Mouse (Mus musculus) neural tube, embryonic 12.5 days (tissue): ENCODE data around the gene Golgb1. TPM values are rescaled to one million over a fixed set of nuclear protein-coding genes. Genes with fewer than 3 reads are reported as not detected.

ENCODE experiments used
- ATAC-seq: fragments of 200-750 bp; cut with Nextera tagmentation; 2 replicates; pipeline ENCODE4 v1.8.0; 2017; ENCODE audit warnings: low read depth, mild to moderate bottlenecking, moderate TSS enrichment, moderate library complexity; ENCODE audit not compliant: low FRiP score
- H3K27ac ChIP-seq: fragments of 300-500 bp; sonication (generic); 2 replicates; pipeline ENCODE4 v1.5.1; 2016
- H3K27me3 ChIP-seq: fragments of 300-500 bp; sonication (generic); replicated peaks from 2 replicates; pipeline ENCODE4 v1.6.1; 2016; ENCODE audit warnings: mild to moderate bottlenecking
- H3K36me3 ChIP-seq: fragments of 300-500 bp; sonication (generic); 2 replicates; pipeline ENCODE4 v1.6.1; 2016; ENCODE audit warnings: mild to moderate bottlenecking
- H3K4me1 ChIP-seq: fragments of 300-500 bp; sonication (generic); 2 replicates; pipeline ENCODE4 v1.6.1; 2016
- H3K4me2 ChIP-seq: fragments of 300-500 bp; sonication (generic); replicated peaks from 2 replicates; pipeline ENCODE4 v1.6.1; 2016; ENCODE audit warnings: mild to moderate bottlenecking
- H3K4me3 ChIP-seq: fragments of 300-500 bp; sonication (generic); 2 replicates; pipeline ENCODE4 v1.5.1; 2016
- H3K9ac ChIP-seq: fragments of 300-500 bp; sonication (generic); 2 replicates; pipeline ENCODE4 v1.6.1; 2016; ENCODE audit warnings: mild to moderate bottlenecking
- H3K9me3 ChIP-seq: fragments of 300-500 bp; sonication (generic); 2 replicates; pipeline ENCODE4 v1.6.1; 2016; ENCODE audit warnings: mild to moderate bottlenecking
- WGBS: fragments of 180-500 bp; shearing (Covaris S2); methylation state at CpG from one replicate; pipeline ENCODE4 v1.1.7; 2016; 5-methylcytosine and 5-hydroxymethylcytosine counted together
- polyA plus RNA-seq: library from polyadenylated mRNA; unstranded; fragments of >200 nt; fragmentation: Nextera tagmentation; extraction: Ambion mirVana; gene quantifications from 2 replicates; pipeline ENCODE4 v1.2.1, GENCODE M21; 2016

Golgb1 gene
- polyA plus RNA-seq, 1 experiment from 2014 or later = 75.9 TPM

- Histone ChIP-seq H3K36me3 (peaks cover 51% of the 10 kb centered on the region), H3K9ac (no peak overlapping the region), H3K27ac (no peak overlapping the region), H3K4me2 (no peak overlapping the region), H3K4me3 (no peak overlapping the region), H3K9me3 (no peaks in the 10 kb centered on the region), H3K27me3 (no peaks in the 10 kb centered on the region), H3K4me1 (no peaks in the 10 kb centered on the region)
- 95% methylated on average over 8 of the region's 8 CpGs for WGBS
- no peak for ATAC-seq
Measured at GRCm38 (mm10) chr16:36921067-36921613, 46.2 kb downstream of the Golgb1 start.

GRCm38 (mm10) chr16:36921980-36922379, 47.0 kb downstream of the Golgb1 start:
- Histone ChIP-seq H3K9ac (no peak overlapping the region), H3K4me3 (no peak overlapping the region), H3K4me1 (no peaks in the 10 kb centered on the region), H3K9me3 (no peaks in the 10 kb centered on the region), H3K4me2 (no peak overlapping the region), H3K27me3 (no peaks in the 10 kb centered on the region), H3K27ac (no peak overlapping the region), H3K36me3 (peaks cover 52% of the 10 kb centered on the region)
- ATAC-seq = no peak
- 95% methylated on average over 6 of the region's 6 CpGs for WGBS

- H3K27me3 ChIP-seq = no peaks in the 10 kb centered on the region
- H3K36me3 ChIP-seq = peaks cover 56% of the 10 kb centered on the region
- no peak overlapping the region for H3K4me3 ChIP-seq
- no peaks in the 10 kb centered on the region for H3K9me3 ChIP-seq
- no peaks in the 10 kb centered on the region for H3K4me1 ChIP-seq
- no peak overlapping the region for H3K4me2 ChIP-seq
- no peak overlapping the region for H3K27ac ChIP-seq
- no peak for ATAC-seq
- 93% methylated on average over 8 of the region's 8 CpGs for WGBS
- no peak overlapping the region for H3K9ac ChIP-seq
Measured at GRCm38 (mm10) chr16:36924312-36924711, 49.4 kb downstream of the Golgb1 start.

DNA sequence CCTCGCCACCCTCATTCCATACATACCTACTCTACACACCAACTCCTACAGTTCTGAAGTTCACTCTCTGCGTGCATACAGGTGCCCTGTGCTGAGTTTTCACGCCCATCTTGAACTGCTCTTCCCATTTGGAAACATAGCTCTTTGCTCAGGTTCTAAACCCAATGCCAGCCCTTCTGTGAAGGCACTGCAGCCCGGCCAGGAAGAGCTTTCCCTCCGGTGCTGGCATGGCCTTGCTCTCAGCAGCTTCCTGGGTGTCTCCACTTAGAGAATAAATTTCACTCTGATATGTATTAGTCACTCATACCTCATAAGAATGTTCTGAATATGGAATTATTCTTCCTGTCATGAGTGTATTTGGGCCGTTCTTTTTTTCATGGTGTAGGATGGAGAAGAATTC, 50.4 kb downstream of the Golgb1 start:
- H3K4me1 ChIP-seq = no peaks in the 10 kb centered on the region
- WGBS = 90% methylated on average over 6 of the region's 6 CpGs
- H3K4me3 ChIP-seq = no peak overlapping the region
- no peaks in the 10 kb centered on the region for H3K9me3 ChIP-seq
- no peaks in the 10 kb centered on the region for H3K27me3 ChIP-seq
- peaks cover 62% of the 10 kb centered on the region for H3K36me3 ChIP-seq
- no peak overlapping the region for H3K9ac ChIP-seq
- no peak overlapping the region for H3K27ac ChIP-seq
- no peak overlapping the region for H3K4me2 ChIP-seq
- ATAC-seq = no peak

DNA sequence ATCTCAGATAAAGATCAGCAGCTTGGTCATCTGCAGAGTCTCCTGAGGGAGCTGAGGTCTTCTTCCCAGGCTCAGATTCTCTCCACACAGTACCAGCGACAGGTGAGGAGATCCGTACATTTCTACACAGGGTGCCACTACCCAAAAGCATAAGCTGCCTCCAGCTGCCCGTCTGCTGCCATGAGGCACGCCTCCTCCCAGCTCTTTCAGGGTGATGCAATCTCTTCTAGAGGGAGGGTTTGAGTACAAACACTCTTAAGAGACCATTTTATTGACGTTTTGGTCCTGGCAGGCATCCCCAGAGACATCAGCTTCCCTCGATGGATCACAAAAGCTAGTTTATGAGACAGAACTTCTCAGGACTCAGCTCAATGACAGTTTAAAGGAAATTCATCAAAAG, 50.9 kb downstream of the Golgb1 start:
- no peaks in the 10 kb centered on the region for H3K9me3 ChIP-seq
- no peak overlapping the region for H3K4me3 ChIP-seq
- no peak overlapping the region for H3K4me2 ChIP-seq
- H3K27me3 ChIP-seq = no peaks in the 10 kb centered on the region
- peaks cover 60% of the 10 kb centered on the region for H3K36me3 ChIP-seq
- no peak for ATAC-seq
- H3K4me1 ChIP-seq = no peaks in the 10 kb centered on the region
- WGBS = 78% methylated on average over 6 of the region's 6 CpGs
- H3K9ac ChIP-seq = no peak overlapping the region
- no peak overlapping the region for H3K27ac ChIP-seq

DNA sequence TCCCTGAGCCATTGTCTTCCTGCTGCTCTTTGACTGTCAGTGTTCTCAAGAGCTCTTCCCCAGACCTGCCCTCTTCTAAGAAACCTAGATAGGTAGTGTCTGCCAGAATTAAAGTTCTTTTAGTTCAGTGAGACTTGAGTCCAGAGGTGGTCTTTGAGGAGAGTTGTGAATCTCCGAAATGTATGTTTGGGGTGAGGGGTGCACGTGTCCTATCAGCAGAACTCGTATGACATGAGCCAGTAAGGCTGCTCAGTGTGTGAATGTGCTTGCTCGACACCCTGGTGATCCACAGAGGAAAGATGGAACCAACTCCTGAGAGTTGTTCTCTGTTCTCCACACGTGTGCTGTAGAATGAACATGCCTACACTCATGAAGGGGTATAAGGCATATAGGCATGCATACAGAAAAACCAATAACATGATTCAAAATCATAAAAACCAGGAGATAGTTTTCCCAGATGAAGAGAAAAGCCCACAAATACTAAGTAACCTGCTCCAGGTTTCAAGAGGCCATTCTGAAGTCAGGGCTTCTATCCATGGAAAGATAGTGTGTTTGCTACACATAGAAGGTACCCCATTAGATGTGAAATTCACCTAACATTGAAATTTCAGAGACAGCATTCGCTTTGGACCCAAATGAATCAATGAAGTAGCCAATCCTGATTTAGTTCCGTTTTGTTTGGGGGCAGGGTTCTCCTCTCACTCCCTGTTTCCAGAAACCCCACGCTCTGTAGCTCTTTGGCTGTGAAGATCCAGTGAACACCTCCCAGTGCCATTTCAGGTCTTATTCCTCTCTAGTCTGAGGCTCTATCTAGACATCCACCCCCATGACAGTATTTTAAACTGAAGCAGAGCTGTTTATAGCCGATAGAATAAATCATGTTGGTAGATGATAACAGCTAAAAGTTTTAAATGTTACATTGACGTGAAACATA, 51.8 kb downstream of the Golgb1 start:
- WGBS = 94% methylated on average over 10 of the region's 10 CpGs
- Histone ChIP-seq H3K4me1 (no peaks in the 10 kb centered on the region), H3K27ac (no peak overlapping the region), H3K4me3 (no peak overlapping the region), H3K36me3 (peaks cover 68% of the 10 kb centered on the region), H3K4me2 (no peak overlapping the region), H3K9ac (no peak overlapping the region), H3K9me3 (no peaks in the 10 kb centered on the region), H3K27me3 (no peaks in the 10 kb centered on the region)
- ATAC-seq = no peak

- Histone ChIP-seq H3K4me3 (no peak overlapping the region), H3K9ac (no peak overlapping the region), H3K27ac (no peak overlapping the region), H3K27me3 (no peaks in the 10 kb centered on the region), H3K36me3 (peaks cover 76% of the 10 kb centered on the region), H3K9me3 (no peaks in the 10 kb centered on the region), H3K4me2 (no peak overlapping the region), H3K4me1 (no peaks in the 10 kb centered on the region)
- 90% methylated on average over 10 of the region's 10 CpGs for WGBS
- no peak for ATAC-seq
Measured at GRCm38 (mm10) chr16:36927495-36928105, 52.7 kb downstream of the Golgb1 start.

DNA sequence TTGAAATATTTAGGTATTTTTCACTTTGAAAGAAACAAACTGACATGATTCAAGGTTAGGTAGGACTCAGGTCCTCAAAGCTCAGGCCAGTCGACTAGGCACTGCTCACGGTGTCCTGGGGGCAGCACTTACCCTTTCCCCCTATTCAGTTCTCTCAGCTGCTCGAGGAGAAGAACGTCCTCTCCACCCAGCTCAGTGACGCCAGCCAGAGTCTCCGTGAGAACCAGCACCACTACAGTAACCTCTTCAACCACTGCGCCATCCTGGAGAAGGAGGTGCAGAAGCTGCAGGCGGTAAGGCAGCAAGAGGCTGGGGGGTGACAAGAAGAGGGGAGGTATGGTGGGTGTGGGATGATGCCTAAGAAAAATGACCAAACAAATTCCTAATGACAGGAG, 53.2 kb downstream of the Golgb1 start:
- 93% methylated on average over 8 of the region's 8 CpGs for WGBS
- Histone ChIP-seq H3K9ac (no peak overlapping the region), H3K4me1 (no peaks in the 10 kb centered on the region), H3K9me3 (no peaks in the 10 kb centered on the region), H3K27me3 (no peaks in the 10 kb centered on the region), H3K27ac (no peak overlapping the region), H3K4me2 (no peak overlapping the region), H3K36me3 (peaks cover 81% of the 10 kb centered on the region), H3K4me3 (no peak overlapping the region)
- no peak for ATAC-seq

DNA sequence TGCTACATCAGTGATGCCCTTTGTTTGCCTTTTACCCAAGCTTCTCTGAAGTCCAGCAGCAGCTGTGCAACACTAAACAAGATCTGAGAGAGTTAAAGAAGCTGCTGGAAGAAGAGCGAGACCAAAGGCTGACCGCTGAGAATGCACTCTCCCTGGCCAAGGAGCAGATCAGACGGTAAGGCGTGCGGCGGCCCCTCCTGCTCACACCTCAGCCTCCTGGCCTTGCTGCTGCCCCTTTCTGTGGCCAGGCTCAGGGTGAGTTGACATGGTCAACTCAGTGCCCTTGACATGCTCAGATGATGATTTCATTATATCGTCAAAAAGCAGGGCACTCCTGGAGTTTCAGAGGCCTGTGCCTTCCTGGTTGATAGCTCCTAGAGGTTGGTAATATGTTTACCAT, 54.3 kb downstream of the Golgb1 start:
- WGBS = 94% methylated on average over 7 of the region's 7 CpGs

GRCm38 (mm10) chr16:36930231-36931136, 55.5 kb downstream of the Golgb1 start:
- no peak for ATAC-seq
- H3K36me3 ChIP-seq = peaks cover 72% of the 10 kb centered on the region

More for the DNA sequence above, 54.3 kb downstream of the Golgb1 start:
- H3K36me3 ChIP-seq = peaks cover 83% of the 10 kb centered on the region
- no peak overlapping the region for H3K4me2 ChIP-seq
- no peaks in the 10 kb centered on the region for H3K4me1 ChIP-seq
- no peak overlapping the region for H3K4me3 ChIP-seq
- no peaks in the 10 kb centered on the region for H3K27me3 ChIP-seq
- no peak for ATAC-seq
- H3K9ac ChIP-seq = no peak overlapping the region
- H3K9me3 ChIP-seq = no peaks in the 10 kb centered on the region
- H3K27ac ChIP-seq = no peak overlapping the region

GRCm38 (mm10) chr16:36931381-36931780, 56.4 kb downstream of the Golgb1 start:
- ATAC-seq = no peak
- Histone ChIP-seq H3K4me2 (no peak overlapping the region), H3K9me3 (no peaks in the 10 kb centered on the region), H3K36me3 (peaks cover 64% of the 10 kb centered on the region), H3K27me3 (no peaks in the 10 kb centered on the region), H3K9ac (no peak overlapping the region), H3K4me1 (no peaks in the 10 kb centered on the region), H3K4me3 (no peak overlapping the region), H3K27ac (no peak overlapping the region)
- WGBS = 92% methylated on average over 10 of the region's 10 CpGs

More at GRCm38 (mm10) chr16:36930231-36931136, 55.5 kb downstream of the Golgb1 start:
- Histone ChIP-seq H3K9ac (no peak overlapping the region), H3K27me3 (no peaks in the 10 kb centered on the region), H3K4me1 (no peaks in the 10 kb centered on the region), H3K27ac (no peak overlapping the region), H3K9me3 (no peaks in the 10 kb centered on the region), H3K4me3 (no peak overlapping the region), H3K4me2 (no peak overlapping the region)
- WGBS = 84% methylated on average over 11 of the region's 11 CpGs

- H3K27ac ChIP-seq = no peak overlapping the region
- H3K9ac ChIP-seq = no peak overlapping the region
- ATAC-seq = no peak
- no peak overlapping the region for H3K4me2 ChIP-seq
- WGBS = 84% methylated on average over 3 of the region's 3 CpGs
- H3K27me3 ChIP-seq = no peaks in the 10 kb centered on the region
- H3K4me3 ChIP-seq = no peak overlapping the region
- H3K36me3 ChIP-seq = peaks cover 58% of the 10 kb centered on the region
- H3K4me1 ChIP-seq = no peaks in the 10 kb centered on the region
- H3K9me3 ChIP-seq = no peaks in the 10 kb centered on the region
Measured at GRCm38 (mm10) chr16:36931976-36932375, 57.0 kb downstream of the Golgb1 start.
